Mouse (Mus musculus) hindbrain, embryonic 11.5 days (tissue): ENCODE data around the gene Aoc1. TPM values are rescaled to one million over a fixed set of nuclear protein-coding genes. Genes with fewer than 3 reads are reported as not detected.

Source experiments
- ATAC-seq: fragments of 200-750 bp; cut with Nextera tagmentation; 2 replicates; pipeline ENCODE4 v1.8.0; 2017; ENCODE audit warnings: mild to moderate bottlenecking, moderate TSS enrichment, moderate library complexity; ENCODE audit not compliant: low FRiP score
- DNase-seq: peaks from one replicate; pipeline ENCODE4 v3.0.0-alpha.2; 2015; ENCODE audit warnings: low spot score
- H3K27ac ChIP-seq: fragments of 300-500 bp; sonication (generic); 2 replicates; pipeline ENCODE4 v1.5.1; 2014; ENCODE audit warnings: mild to moderate bottlenecking, low read depth, low read length
- H3K27me3 ChIP-seq: fragments of 300-500 bp; sonication (generic); 2 replicates; pipeline ENCODE4 v1.6.1; 2014; ENCODE audit warnings: mild to moderate bottlenecking, low read length, moderate library complexity, mixed read lengths; ENCODE audit not compliant: control insufficient read depth, insufficient read depth
- H3K36me3 ChIP-seq: fragments of 300-500 bp; sonication (generic); 2 replicates; pipeline ENCODE4 v1.6.1; 2014; ENCODE audit warnings: mild to moderate bottlenecking, low read length, moderate library complexity, mixed read lengths; ENCODE audit not compliant: control insufficient read depth, insufficient read depth
- H3K4me1 ChIP-seq: fragments of 300-500 bp; sonication (generic); replicated peaks from 2 replicates; pipeline ENCODE4 v1.6.1; 2014; ENCODE audit warnings: low read length, mixed read lengths; ENCODE audit not compliant: control insufficient read depth, insufficient read depth
- H3K4me2 ChIP-seq: fragments of 300-500 bp; sonication (generic); replicated peaks from 2 replicates; pipeline ENCODE4 v1.6.1; 2014; ENCODE audit warnings: mild to moderate bottlenecking, low read depth, low read length
- H3K4me3 ChIP-seq: fragments of 300-500 bp; sonication (generic); 2 replicates; pipeline ENCODE4 v1.5.1; 2014; ENCODE audit warnings: low read depth, low read length
- H3K9ac ChIP-seq: fragments of 300-500 bp; sonication (generic); 2 replicates; pipeline ENCODE4 v1.6.1; 2014; ENCODE audit warnings: low read depth, low read length
- H3K9me3 ChIP-seq: fragments of 300-500 bp; sonication (generic); 2 replicates; pipeline ENCODE4 v1.6.1; 2016; ENCODE audit warnings: low read length; ENCODE audit not compliant: control insufficient read depth
- WGBS: fragments of 180-500 bp; shearing (Covaris S2); extraction: QIAGEN DNeasy Blood & Tissue Kit; methylation state at CpG from one replicate; pipeline ENCODE4 v1.1.7; 2014; 5-methylcytosine and 5-hydroxymethylcytosine counted together
- polyA plus RNA-seq: library from polyadenylated mRNA; unstranded; fragments of >200 nt; fragmentation: Nextera tagmentation; extraction: Ambion mirVana; gene quantifications from 2 replicates; pipeline ENCODE4 v1.2.1, GENCODE M21; 2014

The Aoc1 gene
- polyA plus RNA-seq, 1 experiment from 2014 or later = not detected

- H3K4me1 ChIP-seq = no peaks in the 10 kb centered on the region
- H3K4me2 ChIP-seq = no peak overlapping the region
- DNase-seq (no peak), ATAC-seq (no peak)
- H3K9me3 ChIP-seq = no peaks in the 10 kb centered on the region
- no peak overlapping the region for H3K4me3 ChIP-seq
- WGBS = 78% methylated on average over 5 of the region's 5 CpGs
- H3K27ac ChIP-seq = no peak overlapping the region
- H3K9ac ChIP-seq = no peak overlapping the region
- no peaks in the 10 kb centered on the region for H3K36me3 ChIP-seq
- H3K27me3 ChIP-seq = no peaks in the 10 kb centered on the region
Observed at GRCm38 (mm10) chr6:48954211-48954610, 81.5 kb downstream of the Aoc1 start.

- no peaks in the 10 kb centered on the region for H3K4me1 ChIP-seq
- H3K27me3 ChIP-seq = no peaks in the 10 kb centered on the region
- no peaks in the 10 kb centered on the region for H3K36me3 ChIP-seq
- WGBS = 56% methylated on average over 1 of the region's 1 CpGs
- H3K9ac ChIP-seq = no peak overlapping the region
- no peak overlapping the region for H3K4me2 ChIP-seq
- H3K27ac ChIP-seq = no peak overlapping the region
- ATAC-seq (no peak), DNase-seq (peak; percentile 45)
- H3K9me3 ChIP-seq = no peaks in the 10 kb centered on the region
- H3K4me3 ChIP-seq = no peak overlapping the region
Observed at GRCm38 (mm10) chr6:48954946-48955345, 82.2 kb downstream of the Aoc1 start.

GRCm38 (mm10) chr6:48956785-48957184, 84.1 kb downstream of the Aoc1 start:
- no peak overlapping the region for H3K4me2 ChIP-seq
- H3K36me3 ChIP-seq = no peaks in the 10 kb centered on the region
- no peaks in the 10 kb centered on the region for H3K27me3 ChIP-seq
- H3K4me3 ChIP-seq = no peak overlapping the region
- no peak overlapping the region for H3K27ac ChIP-seq
- no peaks in the 10 kb centered on the region for H3K9me3 ChIP-seq
- WGBS = 91% methylated on average over 4 of the region's 4 CpGs
- DNase-seq (no peak), ATAC-seq (no peak)
- no peaks in the 10 kb centered on the region for H3K4me1 ChIP-seq
- no peak overlapping the region for H3K9ac ChIP-seq

GRCm38 (mm10) chr6:48958053-48958452, 85.4 kb downstream of the Aoc1 start:
- Histone ChIP-seq H3K27ac (no peak overlapping the region), H3K4me3 (no peak overlapping the region), H3K9me3 (no peaks in the 10 kb centered on the region), H3K4me2 (no peak overlapping the region), H3K9ac (no peak overlapping the region), H3K27me3 (no peaks in the 10 kb centered on the region), H3K4me1 (no peaks in the 10 kb centered on the region), H3K36me3 (no peaks in the 10 kb centered on the region)
- ATAC-seq = no peak
- 61% methylated on average over 1 of the region's 1 CpGs for WGBS
- DNase-seq = peak; percentile 21

Other genes with a start within 250 kb of the Aoc1 start
- gene AI854703, start 246.1 kb upstream of the Aoc1 start, polyA plus RNA-seq = 1.1 and 1.2 TPM in 2 replicates
- gene Gimap8, start 225.7 kb upstream of the Aoc1 start, polyA plus RNA-seq = 0.37 and 0.57 TPM in 2 replicates
- 4.2 and 4.8 TPM in 2 replicates for gene Gimap9, start 196.8 kb upstream of the Aoc1 start, polyA plus RNA-seq
- gene Gimap4, start 188.3 kb upstream of the Aoc1 start, polyA plus RNA-seq = 3.3 and 5.6 TPM in 2 replicates
- 10.7 and 11.5 TPM in 2 replicates for gene Gimap6, start 164.7 kb upstream of the Aoc1 start, polyA plus RNA-seq
- not detected in 2 replicates for gene Gm28053, start 154.3 kb upstream of the Aoc1 start, polyA plus RNA-seq
- gene Gimap7, start 154.3 kb upstream of the Aoc1 start, polyA plus RNA-seq = 0.11 TPM in 1 of 2 replicates, not detected in the other
- gene Gimap1, start 133.8 kb upstream of the Aoc1 start, polyA plus RNA-seq = 5.0 and 6.1 TPM in 2 replicates
- 0.49 and 0.92 TPM in 2 replicates for gene Gimap5, start 126.7 kb upstream of the Aoc1 start, polyA plus RNA-seq
- 0.17 TPM in 1 of 2 replicates, not detected in the other for gene Gimap3, start 102.0 kb upstream of the Aoc1 start, polyA plus RNA-seq
- 25.7 and 26.0 TPM in 2 replicates for gene Tmem176a, start 32.0 kb upstream of the Aoc1 start, polyA plus RNA-seq
- 66.7 and 72.5 TPM in 2 replicates for gene Tmem176b, start 31.4 kb upstream of the Aoc1 start, polyA plus RNA-seq
- not detected in 2 replicates for gene 1600015I10Rik, start 57.0 kb downstream of the Aoc1 start, polyA plus RNA-seq
- gene Doxl2, start 102.1 kb downstream of the Aoc1 start, polyA plus RNA-seq = not detected in 2 replicates
- gene Svs1, start 114.0 kb downstream of the Aoc1 start, polyA plus RNA-seq = not detected in 2 replicates
- gene Gpnmb, start 163.7 kb downstream of the Aoc1 start, polyA plus RNA-seq = 0.76 and 1.0 TPM in 2 replicates
- 56.2 and 57.9 TPM in 2 replicates for gene Malsu1, start 200.9 kb downstream of the Aoc1 start, polyA plus RNA-seq